Mouse (Mus musculus) lung, adult 2 months (tissue): ENCODE data around the gene Casp12.

Experiments
- CTCF ChIP-seq: fragments of 200-500 bp; IDR thresholded peaks from 2 replicates; pipeline ENCODE4 v1.5.1; 2011; ENCODE audit warnings: mild to moderate bottlenecking, low read length, control low read depth; ENCODE audit not compliant: insufficient read depth
- POLR2A ChIP-seq: fragments of 200-500 bp; IDR thresholded peaks from 2 replicates; pipeline ENCODE4 v1.6.1; 2011; ENCODE audit warnings: low read depth, mild to moderate bottlenecking, control low read depth, low read length, borderline replicate concordance; ENCODE audit errors: extremely low read depth

DNA sequence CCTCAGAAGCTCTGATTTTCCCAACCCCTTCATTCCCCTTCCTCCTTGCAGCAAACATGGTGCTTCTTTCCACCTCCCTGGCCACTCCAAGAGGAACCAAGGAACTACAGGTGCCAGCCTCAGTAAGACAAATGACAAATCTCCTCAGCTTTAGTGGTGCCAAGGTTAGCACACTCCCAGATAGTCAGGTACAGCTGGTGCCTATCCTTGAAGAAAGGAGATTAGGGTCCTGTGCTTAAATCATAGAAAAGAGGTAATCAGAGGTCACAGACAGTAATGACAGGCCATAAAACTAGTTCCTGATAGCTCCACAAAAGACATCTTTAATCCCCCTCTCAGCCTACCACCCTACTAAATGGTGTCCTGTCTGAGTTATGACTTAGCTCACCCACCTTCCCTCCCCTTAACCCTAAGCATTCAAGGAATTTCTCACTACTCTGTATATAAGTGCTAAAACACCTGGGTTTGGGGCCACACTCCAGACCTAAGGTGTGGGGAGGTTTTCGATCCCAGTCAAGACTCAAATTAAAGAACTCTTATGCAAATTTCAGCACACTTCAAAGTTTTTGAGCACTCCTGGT, 65.8 kb downstream of the Casp12 start:
- TF ChIP-seq CTCF (no peak), POLR2A (no peak)
